Mouse (Mus musculus): ENCODE measurements at regions not wholly inside any gene's neighbourhood (a gene's known extent, or its start where the extent isn't known, plus 50 kb on each side); places are given as distances from the start of the nearest gene placed in this dataset.

DNA sequence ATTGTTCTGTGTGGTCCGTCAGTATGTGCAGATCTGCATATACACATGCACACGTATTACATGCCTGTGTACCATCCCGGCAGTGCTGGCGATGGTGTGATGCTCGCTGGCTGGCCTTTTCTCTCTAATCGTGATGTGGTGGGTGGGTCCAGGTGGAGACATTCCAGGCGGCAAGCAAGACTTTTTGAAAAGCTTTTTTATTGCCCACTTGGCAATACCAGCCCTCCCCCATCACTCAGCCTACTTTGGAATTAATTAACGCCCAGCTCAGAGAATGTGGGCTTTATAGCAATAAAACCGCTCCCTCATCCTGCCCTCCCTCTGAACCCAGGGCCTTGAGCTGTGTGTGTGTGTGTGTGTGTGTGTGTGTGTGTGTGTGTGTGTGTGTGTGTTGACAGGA lies 491.7 kb upstream of the Tbx3 start:
- TF ChIP-seq USF1 (IDR thresholded peaks at IDR 0.05; ENCODE audit: low read depth, low read length) (no peak), CTCF (IDR thresholded peaks at IDR 0.05 in 2 of 3, conservative IDR thresholded peaks at IDR 0.05 in 1 of 3; ENCODE audit: control insufficient read depth in 1 of 3, insufficient read depth in 1 of 3, low read depth in 2 of 3, low read length in 3 of 3, poor library complexity in 1 of 3, severe bottlenecking in 1 of 3) (no peak), POLR2A (IDR thresholded peaks at IDR 0.05; ENCODE audit: control insufficient read depth in 1 of 2, insufficient read depth in 1 of 2, low read depth in 1 of 2, low read length in 2 of 2, poor library complexity in 1 of 2) (no peak), MAFK (IDR thresholded peaks at IDR 0.05; ENCODE audit: borderline replicate concordance, low read depth, low read length) (no peak), CHD1 (IDR thresholded peaks at IDR 0.05; ENCODE audit: low read depth, low read length) (no peak), EP300 (IDR thresholded peaks at IDR 0.05; ENCODE audit: low read depth in 1 of 2, low read length in 2 of 2) (no peak)
